Mouse (Mus musculus) bone marrow macrophage, adult 2 months (primary cell): ENCODE data around the gene Ogg1. TPM values are rescaled to one million over a fixed set of nuclear protein-coding genes. Genes with fewer than 3 reads are reported as not detected.

ENCODE experiments used
- H3K27ac ChIP-seq: 2 replicates; pipeline ENCODE4 v1.5.1; 2012; ENCODE audit warnings: low read depth, low read length; ENCODE audit not compliant: insufficient read depth
- H3K4me1 ChIP-seq: 2 replicates; pipeline ENCODE4 v1.6.1; 2012; ENCODE audit warnings: low read length; ENCODE audit not compliant: control insufficient read depth, insufficient read depth
- H3K4me3 ChIP-seq: 2 replicates; pipeline ENCODE4 v1.5.1; 2012; ENCODE audit warnings: mild to moderate bottlenecking, low read length, moderate library complexity; ENCODE audit not compliant: insufficient read depth
- CTCF ChIP-seq: IDR thresholded peaks from 2 replicates; pipeline ENCODE4 v1.5.1; 2012; ENCODE audit warnings: low read depth, mild to moderate bottlenecking, low read length, moderate library complexity
- POLR2A ChIP-seq: IDR thresholded peaks from 2 replicates; pipeline ENCODE4 v1.6.1; 2012; ENCODE audit warnings: mild to moderate bottlenecking, low read depth, low read length, borderline replicate concordance
- polyA plus RNA-seq: library from polyadenylated mRNA; stranded (reverse); fragments of >200 nt; gene quantifications from 2 replicates; pipeline ENCODE4 v1.2.4, GENCODE M21; 2012; ENCODE audit not compliant: missing spikeins, insufficient read depth, insufficient read length

Ogg1 gene
- 14.9 and 15.0 TPM in 2 replicates for polyA plus RNA-seq

DNA sequence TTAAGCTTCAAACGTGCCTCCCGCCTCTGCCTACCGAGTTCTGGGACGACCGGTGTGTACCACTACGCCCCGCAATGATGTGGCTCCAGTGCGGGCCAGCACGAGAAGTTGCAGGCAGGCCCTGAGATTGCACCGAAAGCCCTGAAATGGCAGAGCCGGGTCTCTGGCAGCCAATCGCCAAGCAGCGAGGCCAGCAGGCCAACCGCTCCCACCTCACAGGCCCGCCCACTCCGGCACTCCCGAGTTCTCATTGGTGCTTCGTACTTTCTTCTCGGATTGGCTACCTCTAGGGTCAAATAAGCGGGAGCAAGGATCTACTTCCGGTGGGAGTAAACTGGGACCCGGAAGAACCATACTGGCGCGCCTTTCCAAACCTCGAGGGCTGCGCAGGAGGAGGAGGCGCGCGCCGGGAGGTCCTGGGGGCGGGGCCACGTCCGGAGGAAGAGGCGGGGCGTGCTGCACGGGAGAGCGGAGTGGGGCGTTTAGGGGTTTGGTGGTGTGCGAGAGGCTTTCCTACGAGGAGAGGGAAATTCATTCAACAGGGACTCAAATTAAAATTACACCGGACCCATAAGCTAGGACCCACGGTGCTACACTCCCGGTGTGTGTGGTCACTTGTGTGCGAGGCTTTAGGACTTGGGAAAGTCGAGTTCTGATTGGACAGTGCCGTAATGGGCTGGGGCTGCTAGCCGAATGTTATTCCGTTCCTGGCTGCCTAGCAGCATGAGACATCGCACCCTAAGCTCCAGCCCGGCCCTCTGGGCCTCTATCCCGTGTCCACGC is at the start of gene Ogg1:
Ogg1 (plus strand) TSS at position 440 of the 783 bp plus-strand sequence.
- Histone ChIP-seq H3K4me1 (peaks cover 23% of the 10 kb centered on the region), H3K27ac (peak within 1 kb of the TSS; percentile 79), H3K4me3 (peak within 1 kb of the TSS; percentile 70)
- TF ChIP-seq CTCF (no peak), POLR2A (no peak)

DNA sequence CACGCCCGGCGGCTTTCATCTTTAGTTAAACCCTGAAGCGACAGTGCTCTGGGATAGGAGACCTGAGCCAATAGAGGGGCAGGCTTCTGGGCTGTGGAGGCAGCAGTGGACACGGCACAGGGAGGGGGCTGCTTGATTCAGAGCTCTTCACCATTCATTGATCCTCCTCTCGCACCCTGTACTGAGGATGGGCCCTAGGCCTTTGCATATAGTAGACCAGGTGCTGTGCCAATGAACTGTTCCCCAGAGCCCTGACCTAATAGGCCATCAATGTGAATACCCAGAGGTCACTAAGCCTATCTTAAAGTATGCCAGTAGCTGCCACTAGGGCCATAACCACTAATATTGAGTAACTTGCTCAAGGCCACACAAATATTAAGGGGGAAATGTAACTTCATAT is 45.1 kb upstream of the Ogg1 start:
- Histone ChIP-seq H3K4me3 (no peak overlapping the region), H3K4me1 (peaks cover 10% of the 10 kb centered on the region), H3K27ac (no peak overlapping the region)
- TF ChIP-seq POLR2A (no peak), CTCF (no peak)

- no peak for TF ChIP-seq POLR2A
- TF ChIP-seq CTCF = no peak
- Histone ChIP-seq H3K4me3 (no peak within 1 kb of the TSS), H3K27ac (no peak within 1 kb of the TSS), H3K4me1 (peaks cover 10% of the 10 kb centered on the region)
Measured at GRCm38 (mm10) chr6:113282101-113282802, 44.5 kb upstream of the Ogg1 start, which contains the start of gene Cpne9. Gene Cpne9, plus strand, starts transcription at chr6:113282307.

- H3K4me1 ChIP-seq = peaks cover 10% of the 10 kb centered on the region
- H3K27ac ChIP-seq = no peak overlapping the region
- TF ChIP-seq CTCF (no peak), POLR2A (no peak)
- H3K4me3 ChIP-seq = no peak overlapping the region
Measured at GRCm38 (mm10) chr6:113282969-113283368, 43.8 kb upstream of the Ogg1 start.

DNA sequence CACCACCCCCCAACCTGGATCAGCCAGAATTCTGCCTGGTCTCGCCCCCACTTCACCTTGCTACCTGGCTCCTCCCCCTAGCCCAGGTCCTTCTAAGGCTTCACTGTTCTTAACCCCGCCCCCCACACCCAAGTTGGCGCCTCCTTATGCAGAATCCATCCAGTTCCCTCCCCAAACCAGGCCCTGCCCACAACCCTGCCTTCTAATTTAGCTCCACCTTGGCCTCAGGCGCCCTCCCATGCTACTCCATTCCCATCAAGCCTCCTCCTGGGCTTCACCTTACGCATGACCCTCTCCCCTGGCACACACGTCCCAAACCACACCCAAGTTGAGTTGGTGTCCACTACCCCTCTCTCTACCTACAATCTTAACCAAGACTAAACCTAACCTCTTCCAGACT is 43.3 kb upstream of the Ogg1 start:
- H3K27ac ChIP-seq = no peak overlapping the region
- H3K4me1 ChIP-seq = peaks cover 10% of the 10 kb centered on the region
- TF ChIP-seq CTCF (no peak), POLR2A (no peak)
- H3K4me3 ChIP-seq = no peak overlapping the region

GRCm38 (mm10) chr6:113284931-113285330 is 41.8 kb upstream of the Ogg1 start:
- H3K4me1 ChIP-seq = peaks cover 10% of the 10 kb centered on the region
- no peak overlapping the region for H3K27ac ChIP-seq

GRCm38 (mm10) chr6:113286316-113286715 is 40.5 kb upstream of the Ogg1 start:
- TF ChIP-seq POLR2A = no peak
- TF ChIP-seq CTCF = no peak
- H3K4me1 ChIP-seq = peaks cover 10% of the 10 kb centered on the region

More at GRCm38 (mm10) chr6:113284931-113285330, 41.8 kb upstream of the Ogg1 start:
- TF ChIP-seq POLR2A (no peak), CTCF (no peak)
- no peak overlapping the region for H3K4me3 ChIP-seq

DNA sequence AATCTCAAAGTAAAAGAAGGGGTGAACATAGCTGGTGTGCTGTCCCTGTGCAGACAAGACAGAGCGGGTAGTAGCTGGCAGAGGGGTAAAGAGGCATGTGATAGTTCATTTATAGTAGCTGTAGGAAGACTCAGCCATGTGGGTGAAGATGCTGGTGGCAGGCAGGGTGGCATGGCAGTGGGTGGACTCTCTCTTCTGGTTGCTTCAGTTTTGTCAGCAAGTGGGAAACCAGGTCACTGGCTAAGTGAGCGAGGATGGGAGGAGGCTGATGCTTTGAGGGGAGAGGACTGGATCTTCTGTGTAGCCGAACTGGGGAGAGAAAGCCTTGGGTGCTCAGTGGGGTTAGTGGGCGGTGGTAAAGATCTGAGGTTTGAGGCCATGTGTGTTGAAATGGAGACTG is 39.5 kb upstream of the Ogg1 start:
- Histone ChIP-seq H3K4me3 (no peak overlapping the region), H3K4me1 (peaks cover 10% of the 10 kb centered on the region), H3K27ac (no peak overlapping the region)
- no peak for TF ChIP-seq POLR2A
- TF ChIP-seq CTCF = no peak

More at GRCm38 (mm10) chr6:113286316-113286715, 40.5 kb upstream of the Ogg1 start:
- H3K4me3 ChIP-seq = no peak overlapping the region
- no peak overlapping the region for H3K27ac ChIP-seq

DNA sequence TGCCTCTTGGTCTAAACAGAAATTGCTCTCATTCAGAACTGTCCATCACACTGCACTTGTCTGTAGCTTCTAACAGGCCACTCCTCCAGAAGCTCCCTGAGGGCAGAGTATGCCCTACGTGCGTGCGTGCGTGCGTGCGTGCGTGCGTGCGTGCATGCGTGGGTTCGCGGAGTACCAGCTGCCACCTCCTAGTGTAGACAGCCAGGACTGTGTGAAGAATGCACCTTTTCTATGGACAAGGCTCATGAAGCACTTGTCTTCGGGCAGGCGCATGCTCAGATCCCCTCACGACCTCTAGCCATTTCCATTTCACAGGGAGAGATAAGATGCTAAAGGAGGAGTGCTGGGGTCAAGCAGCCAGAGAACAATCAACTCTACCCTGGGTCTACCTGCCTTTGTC is 37.4 kb upstream of the Ogg1 start:
- H3K4me3 ChIP-seq = no peak overlapping the region
- H3K27ac ChIP-seq = no peak overlapping the region
- no peak for TF ChIP-seq CTCF
- TF ChIP-seq POLR2A = no peak
- peaks cover 10% of the 10 kb centered on the region for H3K4me1 ChIP-seq

DNA sequence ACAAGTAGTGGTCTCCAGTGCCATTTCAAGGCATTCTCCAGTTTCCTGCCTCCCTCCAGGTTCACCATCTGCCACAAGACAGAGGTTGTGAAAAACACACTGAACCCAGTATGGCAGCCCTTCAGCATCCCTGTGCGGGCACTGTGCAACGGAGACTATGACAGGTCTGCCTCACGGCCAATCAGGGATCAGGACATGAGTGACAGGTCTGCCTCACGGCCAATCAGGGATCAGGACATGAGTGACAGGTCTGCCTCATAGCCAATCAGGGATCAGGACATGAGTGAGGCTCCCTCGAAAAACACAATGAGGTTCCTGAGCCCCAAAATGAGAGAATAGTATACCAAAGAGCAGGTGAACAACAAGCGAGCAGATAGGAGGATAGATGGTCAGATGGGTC is 36.4 kb upstream of the Ogg1 start:
- no peak overlapping the region for H3K4me3 ChIP-seq
- TF ChIP-seq CTCF (no peak), POLR2A (no peak)

More for the DNA sequence above, 36.4 kb upstream of the Ogg1 start:
- peaks cover 7% of the 10 kb centered on the region for H3K4me1 ChIP-seq
- no peak overlapping the region for H3K27ac ChIP-seq
